Mouse (Mus musculus) neural tube, embryonic 14.5 days (tissue): ENCODE results near the gene Smg6. TPM values are rescaled to one million over a fixed set of nuclear protein-coding genes. Genes with fewer than 3 reads are reported as not detected.
A peak's percentile ranks its signal among the peaks of the same experiment; 100 is the strongest.

Experiments used
- ATAC-seq: fragments of 200-750 bp; cut with Nextera tagmentation; 2 replicates; pipeline ENCODE4 v1.8.0; 2017; ENCODE audit warnings: low read depth, mild to moderate bottlenecking, moderate TSS enrichment, moderate library complexity
- H3K27ac ChIP-seq: fragments of 300-500 bp; sonication (generic); 2 replicates; pipeline ENCODE4 v1.5.1; 2014; ENCODE audit warnings: low read depth, mild to moderate bottlenecking, control low read depth, low read length, moderate library complexity, mixed read lengths
- H3K27me3 ChIP-seq: fragments of 300-500 bp; sonication (generic); 2 replicates; pipeline ENCODE4 v1.6.1; 2014; ENCODE audit warnings: low read length; ENCODE audit not compliant: control insufficient read depth, insufficient read depth
- H3K36me3 ChIP-seq: fragments of 300-500 bp; sonication (generic); 2 replicates; pipeline ENCODE4 v1.6.1; 2014; ENCODE audit warnings: low read length, mixed read lengths; ENCODE audit not compliant: control insufficient read depth, insufficient read depth
- H3K4me1 ChIP-seq: fragments of 300-500 bp; sonication (generic); 2 replicates; pipeline ENCODE4 v1.6.1; 2014; ENCODE audit warnings: low read length; ENCODE audit not compliant: control insufficient read depth, insufficient read depth
- H3K4me2 ChIP-seq: fragments of 300-500 bp; sonication (generic); 2 replicates; pipeline ENCODE4 v1.6.1; 2014; ENCODE audit warnings: mild to moderate bottlenecking, low read depth, low read length, control low read depth
- H3K4me3 ChIP-seq: fragments of 300-500 bp; sonication (generic); 2 replicates; pipeline ENCODE4 v1.5.1; 2014; ENCODE audit warnings: low read depth, low read length, control low read depth, mixed read lengths
- H3K9ac ChIP-seq: fragments of 300-500 bp; sonication (generic); replicated peaks from 2 replicates; pipeline ENCODE4 v1.6.1; 2014; ENCODE audit warnings: low read depth, mild to moderate bottlenecking, control low read depth, low read length, mixed read lengths
- H3K9me3 ChIP-seq: fragments of 300-500 bp; sonication (generic); 2 replicates; pipeline ENCODE4 v1.6.1; 2016; ENCODE audit warnings: low read length; ENCODE audit not compliant: control insufficient read depth
- WGBS: fragments of 180-500 bp; shearing (Covaris S2); extraction: QIAGEN DNeasy Blood & Tissue Kit; methylation state at CpG from one replicate; pipeline ENCODE4 v1.1.7; 2014; 5-methylcytosine and 5-hydroxymethylcytosine counted together
- polyA plus RNA-seq: library from polyadenylated mRNA; unstranded; fragments of >200 nt; fragmentation: Nextera tagmentation; extraction: Ambion mirVana; gene quantifications from 2 replicates; pipeline ENCODE4 v1.2.1, GENCODE M21; 2014

Gene Smg6
- polyA plus RNA-seq, 1 experiment from 2014 or later, result 13.7 TPM

DNA sequence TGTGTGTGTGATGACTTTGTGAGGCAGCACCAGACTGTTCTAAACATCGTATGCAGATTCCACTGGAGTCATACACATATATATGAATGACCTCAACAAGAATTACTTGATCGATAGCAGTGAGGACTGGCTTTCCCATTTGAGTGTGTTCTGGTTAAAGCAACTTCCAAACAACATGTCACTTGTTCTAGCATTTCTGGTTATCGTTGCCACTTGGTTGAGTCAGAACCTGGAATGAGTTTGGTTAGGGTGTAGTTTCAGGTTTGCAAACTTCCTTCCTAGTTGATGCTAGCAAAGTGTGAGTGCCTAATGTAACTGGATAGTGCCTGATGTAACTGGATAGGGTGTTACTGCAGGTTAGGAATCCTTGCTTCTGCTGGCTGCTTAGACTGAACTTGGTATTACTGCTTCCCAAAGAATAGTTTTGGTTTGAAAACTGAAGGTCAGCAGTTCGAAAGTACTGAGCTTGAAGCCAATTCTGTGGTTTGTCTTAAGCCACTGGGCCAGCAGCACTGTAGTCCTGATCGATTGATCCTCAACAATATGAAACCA lies 90.8 kb downstream of the Smg6 start:
- Histone ChIP-seq H3K27ac (no peak overlapping the region), H3K9me3 (no peaks in the 10 kb centered on the region), H3K36me3 (no peaks in the 10 kb centered on the region), H3K4me1 (peaks cover 40% of the 10 kb centered on the region), H3K4me2 (no peak overlapping the region), H3K9ac (no peak overlapping the region), H3K27me3 (no peaks in the 10 kb centered on the region), H3K4me3 (no peak overlapping the region)
- WGBS, result 89% methylated on average over 5 of the region's 5 CpGs
- ATAC-seq, result no peak

- ATAC-seq, result no peak
- H3K36me3 ChIP-seq, result no peaks in the 10 kb centered on the region
- no peak overlapping the region for H3K4me2 ChIP-seq
- no peak overlapping the region for H3K4me3 ChIP-seq
- H3K9me3 ChIP-seq, result no peaks in the 10 kb centered on the region
- peaks cover 31% of the 10 kb centered on the region for H3K4me1 ChIP-seq
- no peak overlapping the region for H3K9ac ChIP-seq
- H3K27me3 ChIP-seq, result no peaks in the 10 kb centered on the region
- 93% methylated on average over 2 of the region's 2 CpGs for WGBS
- no peak overlapping the region for H3K27ac ChIP-seq
Observed at GRCm38 (mm10) chr11:75017831-75018230, 92.2 kb downstream of the Smg6 start.

GRCm38 (mm10) chr11:75026977-75027376 lies 101.4 kb downstream of the Smg6 start:
- Histone ChIP-seq H3K4me3 (no peak overlapping the region), H3K4me1 (no peaks in the 10 kb centered on the region), H3K27me3 (no peaks in the 10 kb centered on the region), H3K36me3 (no peaks in the 10 kb centered on the region), H3K9me3 (no peaks in the 10 kb centered on the region), H3K4me2 (no peak overlapping the region), H3K27ac (no peak overlapping the region), H3K9ac (no peak overlapping the region)
- 87% methylated on average over 3 of the region's 3 CpGs for WGBS
- ATAC-seq, result no peak

DNA sequence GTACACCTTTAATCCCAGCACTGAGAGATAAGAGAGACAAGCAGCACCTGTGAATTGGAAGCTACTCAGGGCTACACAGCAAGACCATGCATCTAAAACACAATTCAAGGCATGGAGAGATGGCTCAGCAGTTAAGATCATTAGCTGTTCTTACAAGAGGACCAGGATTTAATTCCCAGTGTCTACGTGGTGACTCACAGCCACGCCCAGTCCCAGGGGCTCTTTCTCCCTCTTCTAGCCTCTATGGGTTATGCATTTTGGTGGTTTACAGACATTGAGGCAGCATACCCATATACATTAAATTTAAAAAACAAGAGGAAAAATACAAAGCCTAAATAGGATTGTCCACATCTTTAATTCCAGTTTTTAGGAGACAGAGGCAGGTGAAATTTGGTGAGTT lies 102.0 kb downstream of the Smg6 start:
- H3K9ac ChIP-seq, result no peak overlapping the region
- ATAC-seq, result no peak
- H3K9me3 ChIP-seq, result no peaks in the 10 kb centered on the region
- 83% methylated on average over 2 of the region's 2 CpGs for WGBS
- H3K27me3 ChIP-seq, result no peaks in the 10 kb centered on the region
- H3K4me2 ChIP-seq, result no peak overlapping the region
- no peak overlapping the region for H3K4me3 ChIP-seq
- no peaks in the 10 kb centered on the region for H3K4me1 ChIP-seq
- no peaks in the 10 kb centered on the region for H3K36me3 ChIP-seq
- no peak overlapping the region for H3K27ac ChIP-seq

DNA sequence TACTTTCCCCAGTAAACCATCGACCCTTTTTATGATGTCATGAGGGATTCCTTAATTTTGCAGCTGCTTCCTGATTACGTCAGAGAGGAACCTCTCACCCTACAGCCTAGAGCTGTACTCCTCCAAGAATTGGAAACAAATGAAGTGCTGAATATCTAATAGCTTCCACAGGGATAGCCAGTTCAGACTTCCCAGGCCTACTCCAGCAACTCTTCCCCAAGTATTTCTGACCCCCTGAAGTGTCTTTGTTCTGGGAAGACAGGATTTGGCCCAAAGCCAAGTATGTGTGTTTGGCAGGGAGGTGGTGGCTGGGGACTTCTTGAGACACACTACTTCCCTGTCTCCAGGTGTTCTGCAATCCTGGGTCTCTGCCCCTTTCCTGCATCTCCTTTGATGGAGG lies 105.6 kb downstream of the Smg6 start:
- H3K4me2 ChIP-seq, result no peak overlapping the region
- no peaks in the 10 kb centered on the region for H3K27me3 ChIP-seq
- H3K36me3 ChIP-seq, result no peaks in the 10 kb centered on the region
- no peaks in the 10 kb centered on the region for H3K9me3 ChIP-seq
- no peak overlapping the region for H3K4me3 ChIP-seq
- no peak overlapping the region for H3K9ac ChIP-seq
- no peaks in the 10 kb centered on the region for H3K4me1 ChIP-seq
- ATAC-seq, result no peak
- H3K27ac ChIP-seq, result no peak overlapping the region
- 28% methylated on average over 2 of the region's 2 CpGs for WGBS

GRCm38 (mm10) chr11:75032946-75033345 lies 107.3 kb downstream of the Smg6 start:
- Histone ChIP-seq H3K4me2 (no peak overlapping the region), H3K36me3 (no peaks in the 10 kb centered on the region), H3K9me3 (no peaks in the 10 kb centered on the region), H3K9ac (no peak overlapping the region), H3K4me1 (no peaks in the 10 kb centered on the region), H3K4me3 (no peak overlapping the region), H3K27me3 (no peaks in the 10 kb centered on the region), H3K27ac (no peak overlapping the region)
- 82% methylated on average over 2 of the region's 2 CpGs for WGBS
- ATAC-seq, result no peak

GRCm38 (mm10) chr11:75033581-75034067 lies 108.0 kb downstream of the Smg6 start:
- Histone ChIP-seq H3K9me3 (no peaks in the 10 kb centered on the region), H3K9ac (no peak overlapping the region), H3K4me2 (no peak overlapping the region), H3K27ac (no peak overlapping the region), H3K36me3 (no peaks in the 10 kb centered on the region), H3K27me3 (no peaks in the 10 kb centered on the region), H3K4me3 (no peak overlapping the region), H3K4me1 (no peaks in the 10 kb centered on the region)
- no peak for ATAC-seq
- WGBS, result 90% methylated on average over 5 of the region's 5 CpGs

DNA sequence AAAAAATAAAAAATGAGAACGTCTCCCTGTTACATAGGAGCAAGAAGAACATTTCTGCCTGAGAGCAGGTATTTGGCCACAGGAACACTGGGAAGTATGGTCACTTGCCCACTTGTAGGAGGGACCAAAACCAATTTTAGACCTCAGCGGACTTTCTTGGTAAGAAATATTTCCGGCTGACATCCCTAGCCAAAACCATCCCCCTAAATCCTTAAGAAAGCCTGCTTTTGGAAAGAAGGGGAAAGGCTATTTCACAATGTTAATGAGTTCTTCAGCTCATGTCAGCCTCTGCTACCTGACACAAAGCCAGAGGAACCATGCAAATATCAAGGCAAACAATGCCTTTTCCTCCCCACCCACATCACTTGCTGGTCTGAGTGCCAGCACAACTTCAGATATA lies 108.5 kb downstream of the Smg6 start:
- no peaks in the 10 kb centered on the region for H3K27me3 ChIP-seq
- ATAC-seq, result no peak
- H3K27ac ChIP-seq, result no peak overlapping the region
- 99% methylated on average over 3 of the region's 3 CpGs for WGBS
- no peak overlapping the region for H3K9ac ChIP-seq
- H3K4me3 ChIP-seq, result no peak overlapping the region
- H3K36me3 ChIP-seq, result no peaks in the 10 kb centered on the region
- no peak overlapping the region for H3K4me2 ChIP-seq
- no peaks in the 10 kb centered on the region for H3K9me3 ChIP-seq
- H3K4me1 ChIP-seq, result no peaks in the 10 kb centered on the region

GRCm38 (mm10) chr11:75044333-75044732 lies 118.7 kb downstream of the Smg6 start:
- no peak for ATAC-seq
- Histone ChIP-seq H3K27me3 (no peaks in the 10 kb centered on the region), H3K9me3 (no peaks in the 10 kb centered on the region), H3K4me1 (peaks cover 6% of the 10 kb centered on the region; the same call in 1 of the 2 replicates), H3K36me3 (peaks cover 6% of the 10 kb centered on the region; the same call in 1 of the 2 replicates), H3K27ac (peak overlapping the region; percentile 22; the same call in 1 of the 2 replicates), H3K4me2 (no peak overlapping the region), H3K4me3 (no peak overlapping the region), H3K9ac (no peak overlapping the region)
- 87% methylated on average over 3 of the region's 3 CpGs for WGBS
